Mouse (Mus musculus): ENCODE results near the gene Hoxb9. TPM values are rescaled to one million over a fixed set of nuclear protein-coding genes. Genes with fewer than 3 reads are reported as not detected.

Gene Hoxb9
- polyA plus RNA-seq, 1 experiment from 2014 or later: 0.06 TPM

GRCm38 (mm10) chr11:96257141-96257540, 14.1 kb upstream of the Hoxb9 start:
- Histone ChIP-seq H3K9ac (no peak overlapping the region), H3K27me3 (replicated peaks) (peaks cover 100% of the 10 kb centered on the region), H3K4me1 (replicated peaks) (0 out of 2 replicates have a peak, but pooled peaks cover 2% of the 10 kb centered on the region), H3K27ac (ENCODE audit: poor library complexity, severe bottlenecking) (no peak overlapping the region), H3K9me3 (replicated peaks) (no peaks in the 10 kb centered on the region), H3K36me3 (no peaks in the 10 kb centered on the region), H3K4me2 (no peak overlapping the region), H3K4me3 (no peak overlapping the region)
- no peak for ATAC-seq (ENCODE audit: insufficient number of reproducible peaks, low FRiP score)
- 18% methylated on average over 2 of the region's 2 CpGs for WGBS

- Histone ChIP-seq H3K9me3 (replicated peaks) (no peaks in the 10 kb centered on the region), H3K4me1 (replicated peaks) (0 out of 2 replicates have a peak, but pooled peaks cover 2% of the 10 kb centered on the region), H3K9ac (no peak overlapping the region), H3K36me3 (no peaks in the 10 kb centered on the region), H3K27me3 (replicated peaks) (peaks cover 100% of the 10 kb centered on the region), H3K4me2 (no peak overlapping the region), H3K4me3 (no peak overlapping the region), H3K27ac (ENCODE audit: poor library complexity, severe bottlenecking) (no peak overlapping the region)
- ATAC-seq (ENCODE audit: insufficient number of reproducible peaks, low FRiP score): no peak
- WGBS: 2% methylated on average over 2 of the region's 2 CpGs
Observed at GRCm38 (mm10) chr11:96259038-96259437, 12.2 kb upstream of the Hoxb9 start.

GRCm38 (mm10) chr11:96259511-96259910, 11.7 kb upstream of the Hoxb9 start:
- no peak overlapping the region for H3K4me3 ChIP-seq
- H3K36me3 ChIP-seq: no peaks in the 10 kb centered on the region
- no peak overlapping the region for H3K4me2 ChIP-seq
- no peak overlapping the region for H3K9ac ChIP-seq
- no peak for ATAC-seq (ENCODE audit: insufficient number of reproducible peaks, low FRiP score)
- WGBS: 3% methylated on average over 1 of the region's 1 CpGs
- no peak overlapping the region for H3K27ac ChIP-seq (ENCODE audit: poor library complexity, severe bottlenecking)
- peaks cover 100% of the 10 kb centered on the region for H3K27me3 ChIP-seq (replicated peaks)
- 0 out of 2 replicates have a peak, but pooled peaks cover 2% of the 10 kb centered on the region for H3K4me1 ChIP-seq (replicated peaks)
- H3K9me3 ChIP-seq (replicated peaks): no peaks in the 10 kb centered on the region

GRCm38 (mm10) chr11:96260310-96260970, 10.8 kb upstream of the Hoxb9 start:
- Histone ChIP-seq H3K4me2 (no peak overlapping the region), H3K4me1 (replicated peaks) (0 out of 2 replicates have a peak, but pooled peaks cover 2% of the 10 kb centered on the region)
- ATAC-seq (ENCODE audit: insufficient number of reproducible peaks, low FRiP score): no peak

GRCm38 (mm10) chr11:96261323-96261890, 9.8 kb upstream of the Hoxb9 start:
- Histone ChIP-seq H3K4me1 (replicated peaks) (peaks cover 6% of the 10 kb centered on the region), H3K4me3 (no peak overlapping the region), H3K9me3 (replicated peaks) (no peaks in the 10 kb centered on the region), H3K27me3 (replicated peaks) (peaks cover 100% of the 10 kb centered on the region), H3K9ac (no peak overlapping the region), H3K27ac (ENCODE audit: poor library complexity, severe bottlenecking) (no peak overlapping the region), H3K4me2 (no peak overlapping the region), H3K36me3 (no peaks in the 10 kb centered on the region)
- ATAC-seq (ENCODE audit: insufficient number of reproducible peaks, low FRiP score): no peak
- 2% methylated on average over 24 of the region's 24 CpGs for WGBS

More at GRCm38 (mm10) chr11:96260310-96260970, 10.8 kb upstream of the Hoxb9 start:
- H3K36me3 ChIP-seq: no peaks in the 10 kb centered on the region
- H3K4me3 ChIP-seq: no peak overlapping the region
- peaks cover 100% of the 10 kb centered on the region for H3K27me3 ChIP-seq (replicated peaks)
- H3K9me3 ChIP-seq (replicated peaks): no peaks in the 10 kb centered on the region
- no peak overlapping the region for H3K9ac ChIP-seq
- WGBS: 2% methylated on average over 23 of the region's 23 CpGs
- no peak overlapping the region for H3K27ac ChIP-seq (ENCODE audit: poor library complexity, severe bottlenecking)

GRCm38 (mm10) chr11:96262262-96262830, 8.9 kb upstream of the Hoxb9 start:
- Histone ChIP-seq H3K27me3 (replicated peaks) (peaks cover 100% of the 10 kb centered on the region), H3K4me1 (replicated peaks) (peaks cover 6% of the 10 kb centered on the region), H3K4me2 (no peak overlapping the region), H3K36me3 (no peaks in the 10 kb centered on the region), H3K9ac (no peak overlapping the region), H3K9me3 (replicated peaks) (no peaks in the 10 kb centered on the region), H3K27ac (ENCODE audit: poor library complexity, severe bottlenecking) (no peak overlapping the region), H3K4me3 (no peak overlapping the region)
- ATAC-seq (ENCODE audit: insufficient number of reproducible peaks, low FRiP score): no peak
- 10% methylated on average over 6 of the region's 6 CpGs for WGBS

- Histone ChIP-seq H3K9ac (no peak overlapping the region), H3K9me3 (replicated peaks) (no peaks in the 10 kb centered on the region), H3K27ac (ENCODE audit: poor library complexity, severe bottlenecking) (no peak overlapping the region), H3K36me3 (no peaks in the 10 kb centered on the region), H3K4me1 (replicated peaks) (peaks cover 6% of the 10 kb centered on the region), H3K4me2 (no peak overlapping the region), H3K27me3 (replicated peaks) (peaks cover 96% of the 10 kb centered on the region), H3K4me3 (no peak overlapping the region)
- WGBS: under 1% methylated on average over 33 of the region's 33 CpGs
- ATAC-seq (ENCODE audit: insufficient number of reproducible peaks, low FRiP score): no peak
Observed at GRCm38 (mm10) chr11:96263636-96264389, 7.4 kb upstream of the Hoxb9 start.

GRCm38 (mm10) chr11:96264390-96265020, 6.8 kb upstream of the Hoxb9 start:
- no peak overlapping the region for H3K27ac ChIP-seq (ENCODE audit: poor library complexity, severe bottlenecking)
- H3K4me1 ChIP-seq (replicated peaks): peaks cover 6% of the 10 kb centered on the region
- 5% methylated on average over 8 of the region's 8 CpGs for WGBS
- H3K4me3 ChIP-seq: no peak overlapping the region
- H3K36me3 ChIP-seq: no peaks in the 10 kb centered on the region
- no peak overlapping the region for H3K9ac ChIP-seq
- no peak for ATAC-seq (ENCODE audit: insufficient number of reproducible peaks, low FRiP score)
- H3K4me2 ChIP-seq: no peak overlapping the region
- peaks cover 96% of the 10 kb centered on the region for H3K27me3 ChIP-seq (replicated peaks)
- no peaks in the 10 kb centered on the region for H3K9me3 ChIP-seq (replicated peaks)

- Histone ChIP-seq H3K27ac (ENCODE audit: poor library complexity, severe bottlenecking) (no peak overlapping the region), H3K27me3 (replicated peaks) (peaks cover 96% of the 10 kb centered on the region), H3K9ac (no peak overlapping the region), H3K4me2 (no peak overlapping the region), H3K9me3 (replicated peaks) (no peaks in the 10 kb centered on the region), H3K36me3 (no peaks in the 10 kb centered on the region), H3K4me1 (replicated peaks) (peaks cover 7% of the 10 kb centered on the region), H3K4me3 (no peak overlapping the region)
- 2% methylated on average over 7 of the region's 7 CpGs for WGBS
- ATAC-seq (ENCODE audit: insufficient number of reproducible peaks, low FRiP score): no peak
Observed at GRCm38 (mm10) chr11:96265954-96266353, 5.3 kb upstream of the Hoxb9 start.

GRCm38 (mm10) chr11:96267021-96267920, 4.0 kb upstream of the Hoxb9 start:
- H3K4me3 ChIP-seq: no peak overlapping the region
- H3K4me2 ChIP-seq: no peak overlapping the region
- no peaks in the 10 kb centered on the region for H3K9me3 ChIP-seq (replicated peaks)
- ATAC-seq (ENCODE audit: insufficient number of reproducible peaks, low FRiP score): no peak
- H3K27me3 ChIP-seq (replicated peaks): peaks cover 96% of the 10 kb centered on the region
- H3K9ac ChIP-seq: no peak overlapping the region
- no peaks in the 10 kb centered on the region for H3K36me3 ChIP-seq
- H3K4me1 ChIP-seq (replicated peaks): peaks cover 19% of the 10 kb centered on the region
- H3K27ac ChIP-seq (ENCODE audit: poor library complexity, severe bottlenecking): no peak overlapping the region
- WGBS: 19% methylated on average over 7 of the region's 7 CpGs

Measured in heart, embryonic 12.5 days (tissue).